Mouse (Mus musculus) monocyte, adult 2 months (primary cell): Measurements from ENCODE around the gene Qpctl.

Experiments
- DNase-seq, 2 experiments: peaks; one replicate each; pipeline ENCODE4 v3.0.0; 2022; ENCODE audit warnings: low spot score in 2 of 2, low read depth in 1 of 2

Qpctl gene

DNA sequence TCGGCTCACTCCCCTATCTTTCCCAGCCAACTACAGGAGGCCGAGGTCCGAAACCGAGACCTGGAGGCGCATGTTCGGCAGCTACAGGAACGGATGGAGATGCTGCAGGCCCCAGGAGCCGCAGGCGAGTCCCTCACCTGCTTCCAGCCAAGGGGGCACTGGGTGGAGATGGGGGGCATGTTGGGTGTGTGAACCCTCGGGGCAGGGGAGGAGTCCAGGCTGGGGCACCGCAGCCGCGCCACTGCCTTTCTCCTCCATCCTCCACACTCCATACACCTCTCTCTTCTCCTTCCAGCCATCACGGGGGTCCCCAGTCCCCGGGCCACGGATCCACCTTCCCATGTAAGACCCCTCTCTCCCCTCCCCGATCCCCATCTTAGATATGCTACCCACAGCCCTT lies 57.2 kb downstream of the Qpctl start:
- no peak for DNase-seq
